Mouse (Mus musculus): ENCODE results near the gene Hibadh.
A peak's percentile ranks its signal among the peaks of the same experiment; 100 is the strongest.
"Not testable (repeated sequence)": the region's sequence is repeated elsewhere in the genome, so short reads cannot be mapped to it uniquely, and the experiment has no call there.

Gene Hibadh

GRCm38 (mm10) chr6:52640224-52640712, at the start of gene Hibadh:
Gene Hibadh (minus strand): TSS chr6:52640389.
- peak; percentile 99 for DNase-seq (ENCODE audit: low spot score in 2 of 2)

- no peak for DNase-seq (ENCODE audit: low spot score in 2 of 2)
Observed at GRCm38 (mm10) chr6:52686901-52687500, 46.8 kb upstream of the Hibadh start.

DNA sequence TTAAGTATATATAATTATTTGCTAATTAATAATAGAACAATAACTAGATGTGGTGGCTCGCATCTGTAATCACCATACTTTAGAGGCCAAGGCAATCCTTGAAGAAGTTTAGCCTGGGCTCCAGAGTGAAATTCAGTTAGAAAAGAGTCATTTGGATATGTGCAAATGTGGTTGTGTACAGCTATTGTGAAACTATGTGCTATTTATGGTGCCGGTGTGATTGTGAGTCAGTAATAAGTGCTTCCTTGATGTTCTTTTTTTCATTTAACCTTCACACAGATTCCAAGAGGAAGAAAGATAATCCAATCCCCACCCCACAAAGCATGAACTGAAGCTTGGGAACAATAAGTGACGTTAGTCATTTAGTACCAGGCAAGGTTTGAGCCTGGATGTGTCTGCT, 42.4 kb upstream of the Hibadh start:
- no peak for DNase-seq (ENCODE audit: low spot score in 2 of 2)

DNA sequence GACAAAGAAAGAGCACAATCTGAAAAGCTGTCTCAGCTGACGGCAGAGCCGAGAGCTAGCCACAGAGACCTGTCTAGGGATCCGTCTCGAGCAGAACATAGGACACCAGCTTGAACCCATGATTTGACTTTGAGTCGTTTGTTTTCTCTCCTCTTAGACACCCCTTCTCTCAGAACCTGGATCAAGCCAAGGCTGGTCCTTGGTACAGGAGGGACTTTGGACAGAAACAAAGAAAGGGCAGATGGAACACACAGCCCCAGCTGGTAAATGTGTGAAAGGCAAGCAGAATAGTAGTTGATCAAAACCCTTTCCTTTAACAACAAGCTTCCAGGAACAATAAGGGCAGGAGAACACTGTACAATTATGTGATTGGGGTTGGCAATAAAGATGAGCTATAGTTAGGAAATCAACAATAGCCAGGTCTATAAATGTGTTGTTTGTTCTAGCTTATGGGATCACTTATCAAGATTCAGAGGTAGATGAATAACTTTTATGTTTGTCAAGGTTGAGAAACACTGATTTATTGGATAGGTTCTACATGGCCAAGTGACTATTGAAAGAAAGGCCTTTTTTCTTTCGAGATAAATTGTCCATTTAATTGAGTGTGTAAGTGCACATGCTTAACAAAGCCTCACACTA, 41.8 kb upstream of the Hibadh start:
- DNase-seq (ENCODE audit: low spot score in 2 of 2) = no peak

- no peak for DNase-seq (ENCODE audit: low spot score in 2 of 2)
Observed at GRCm38 (mm10) chr6:52680458-52681032, 40.4 kb upstream of the Hibadh start.

GRCm38 (mm10) chr6:52679565-52679964, 39.4 kb upstream of the Hibadh start:
- no peak for DNase-seq (ENCODE audit: low spot score in 2 of 2)

GRCm38 (mm10) chr6:52677534-52677933, 37.3 kb upstream of the Hibadh start:
- not testable (repeated sequence) for DNase-seq (ENCODE audit: low spot score in 2 of 2)

GRCm38 (mm10) chr6:52675222-52675921, 35.2 kb upstream of the Hibadh start:
- peak in 1 of 2 experiments; percentile 59 for DNase-seq (ENCODE audit: low spot score in 2 of 2)

- peak in 1 of 2 experiments; percentile 35 for DNase-seq (ENCODE audit: low spot score in 2 of 2)
Observed at GRCm38 (mm10) chr6:52674541-52674940, 34.4 kb upstream of the Hibadh start.

- no peak for DNase-seq (ENCODE audit: low spot score in 2 of 2)
Observed at GRCm38 (mm10) chr6:52673706-52674105, 33.5 kb upstream of the Hibadh start.

DNA sequence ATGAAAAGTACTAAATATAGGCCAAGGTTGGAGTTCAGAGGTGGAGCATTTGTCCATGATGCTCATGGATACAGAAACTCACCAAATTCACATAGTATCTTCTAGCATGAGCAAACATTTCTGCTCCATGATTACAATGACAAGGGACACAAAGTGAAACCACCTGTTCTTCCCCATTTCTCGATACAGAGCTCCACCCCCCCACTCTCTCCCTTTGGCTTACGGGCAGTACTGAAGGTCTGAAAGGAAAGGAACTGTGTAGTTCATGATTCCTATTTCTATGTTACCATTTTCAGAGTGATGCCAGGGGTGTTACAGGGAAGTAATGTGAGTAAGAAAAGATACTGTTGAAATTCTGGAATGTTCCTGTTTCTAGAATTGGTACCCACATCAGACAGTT, 32.4 kb upstream of the Hibadh start:
- DNase-seq (ENCODE audit: low spot score in 2 of 2) = no peak

- no peak for DNase-seq (ENCODE audit: low spot score in 2 of 2)
Observed at GRCm38 (mm10) chr6:52671791-52672190, 31.6 kb upstream of the Hibadh start.

- not testable (repeated sequence) for DNase-seq (ENCODE audit: low spot score in 2 of 2)
Observed at GRCm38 (mm10) chr6:52669878-52670277, 29.7 kb upstream of the Hibadh start.

DNA sequence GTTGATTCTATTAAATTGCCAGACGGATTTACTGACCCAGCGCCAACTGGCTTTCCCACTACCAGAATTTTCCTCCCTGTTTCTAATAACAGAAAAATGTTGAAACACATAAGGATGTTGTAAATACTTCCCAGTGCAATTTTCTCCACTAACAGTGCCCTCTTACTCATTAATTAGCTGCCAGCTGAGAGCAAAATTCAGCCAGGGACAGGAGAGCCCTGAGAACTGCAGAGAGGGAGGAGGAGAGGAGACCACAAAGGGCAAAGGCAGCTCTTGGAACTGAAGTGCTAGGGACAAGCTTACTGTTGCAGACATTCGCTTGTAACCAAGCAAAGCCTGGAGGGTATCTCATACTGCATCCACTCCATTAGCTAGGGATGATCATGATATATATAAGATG, 27.5 kb upstream of the Hibadh start:
- DNase-seq (ENCODE audit: low spot score in 2 of 2) = no peak

DNA sequence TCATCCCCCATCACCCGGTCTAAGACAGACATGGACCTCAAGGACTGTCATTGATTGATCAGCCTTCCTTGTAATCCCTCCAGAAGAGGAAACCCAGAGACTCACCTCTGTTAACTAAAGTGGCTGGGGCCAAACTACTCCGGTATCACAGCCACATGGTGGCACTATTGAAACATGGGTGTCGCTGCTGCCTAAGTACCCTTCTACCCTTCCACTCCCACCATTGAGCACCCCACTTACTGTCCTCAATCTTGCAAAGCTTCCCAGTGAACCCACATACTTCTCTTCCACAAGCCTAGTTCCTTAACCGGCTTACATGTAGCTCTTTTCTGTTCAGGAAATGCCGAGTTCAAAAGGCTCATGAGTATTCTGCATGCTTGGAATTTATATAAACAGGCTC, 22.8 kb upstream of the Hibadh start:
- DNase-seq (ENCODE audit: low spot score in 2 of 2) = no peak

GRCm38 (mm10) chr6:52655266-52655665, 15.1 kb upstream of the Hibadh start:
- no peak for DNase-seq (ENCODE audit: low spot score in 2 of 2)

DNA sequence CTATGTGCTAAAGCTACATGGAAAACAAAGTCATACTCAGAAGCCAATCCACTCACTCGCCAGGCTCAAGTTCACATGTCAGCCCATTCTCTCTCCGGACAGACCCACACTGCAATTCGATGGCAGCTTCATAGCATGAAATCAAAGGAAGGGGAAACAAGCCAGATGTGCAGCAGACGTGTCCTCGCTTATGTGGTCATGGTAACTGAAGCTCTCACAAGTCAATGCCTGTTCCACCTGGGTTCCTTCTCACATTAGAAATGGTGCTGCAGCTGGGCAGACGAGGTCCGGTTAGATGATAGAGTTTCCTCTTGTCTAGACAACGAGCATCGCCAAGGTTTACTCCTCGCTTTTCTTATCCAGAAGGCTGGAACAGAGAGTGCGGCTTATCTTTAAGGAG, 8.6 kb upstream of the Hibadh start:
- no peak for DNase-seq (ENCODE audit: low spot score in 2 of 2)

- DNase-seq (ENCODE audit: low spot score in 2 of 2) = no peak
Observed at GRCm38 (mm10) chr6:52648031-52648430, 7.8 kb upstream of the Hibadh start.

- DNase-seq (ENCODE audit: low spot score in 2 of 2) = no peak
Observed at GRCm38 (mm10) chr6:52645926-52646325, 5.7 kb upstream of the Hibadh start.

- DNase-seq (ENCODE audit: low spot score in 2 of 2) = no peak
Observed at GRCm38 (mm10) chr6:52642152-52642551, 2.0 kb upstream of the Hibadh start.

DNA sequence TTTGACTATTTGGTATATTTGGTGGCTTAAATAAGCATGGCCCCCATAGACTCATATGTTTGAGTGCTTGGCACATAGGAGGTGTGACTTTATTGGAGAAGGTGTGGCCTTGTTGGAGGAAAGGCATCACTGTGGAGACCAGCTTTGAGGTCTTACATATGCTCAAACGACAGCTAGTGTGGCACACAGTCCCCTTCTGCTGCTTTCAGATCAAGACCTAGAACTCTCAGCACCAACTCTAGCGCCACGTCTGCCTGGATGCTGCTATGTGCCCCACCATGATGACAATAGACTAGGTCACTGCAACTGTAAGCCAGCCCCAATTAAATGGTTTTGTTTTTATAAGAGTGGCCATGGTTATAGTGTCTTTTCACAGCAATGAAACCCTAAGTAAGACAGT, 887 bp upstream of the Hibadh start:
- DNase-seq (ENCODE audit: low spot score in 2 of 2) = no peak

DNA sequence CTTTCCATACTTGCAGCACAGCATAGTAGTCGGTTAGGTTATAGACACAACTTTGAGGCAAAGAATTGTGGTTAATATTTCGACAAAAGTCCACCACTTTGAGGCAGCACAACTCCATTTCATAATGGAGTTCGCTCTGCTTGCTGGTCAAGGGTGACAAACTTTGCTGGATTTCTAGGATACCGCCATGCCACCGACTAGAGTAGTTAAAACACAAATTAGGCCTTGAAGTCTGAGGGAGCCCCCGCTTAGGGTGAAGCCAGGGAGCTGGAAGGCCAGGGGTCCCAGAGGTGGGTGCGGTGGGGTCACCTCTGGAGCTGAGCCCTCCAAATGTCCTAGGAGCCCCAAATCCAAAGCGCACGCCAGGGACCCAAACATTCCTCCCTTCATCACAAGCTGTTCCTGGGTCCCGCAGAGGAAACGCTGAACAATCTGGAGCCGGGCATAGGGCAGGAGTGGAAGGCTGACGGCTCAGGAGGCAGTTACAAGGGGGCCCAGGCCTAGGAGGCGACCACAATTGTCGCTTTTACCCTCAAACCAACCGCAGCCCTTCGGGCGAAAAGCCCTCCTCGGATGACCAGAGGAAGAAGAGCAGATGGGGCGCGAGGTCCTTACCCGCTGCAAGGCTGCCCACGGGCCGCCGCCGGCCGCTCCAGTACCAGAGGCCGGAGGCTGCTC, 504 bp downstream of the Hibadh start:
- peak in 1 of 2 experiments; percentile 18 for DNase-seq (ENCODE audit: low spot score in 2 of 2)
